ENCODE assay signal across 23 mouse cellular contexts in genomic region chr4:155034202-155034601, GRCm38 (mm10). TPM values are rescaled to one million over a fixed set of nuclear protein-coding genes. Genes with fewer than 3 reads are reported as not detected.
DNase-seq lines count a peak whose midpoint lies in the region; ATAC-seq and TF ChIP-seq lines count a peak whose summit lies in the region.
"Had no signal": no experiment of that assay in that cellular context is flagged by ENCODE, and none has a peak within 500 bp of the region (broad histone marks: within the 10 kb centered on the region; RNA-seq: fewer than 3 reads in every experiment).

No protein-coding gene starts in this region.

- ATAC-seq in forebrain, embryonic 14.5 days, result peak; percentile 40; the same call in 1 of the 2 replicates
- no peak for ATAC-seq in forebrain, embryonic 15.5 days (replicated peaks)
- no peak for ATAC-seq in midbrain, embryonic 12.5 days (ENCODE audit: low FRiP score, low read depth)
- ATAC-seq in midbrain, embryonic 15.5 days (replicated peaks), result no peak
- ATAC-seq: CD4-positive, CD25-positive, alpha-beta regulatory T cell, adult 4 months; forebrain, embryonic 13.5 days; inflammation-experienced regulatory T-cells, adult 6 months; intestine, postnatal 0 days had no signal

- no peak for TF ChIP-seq CTCF in cerebellum, adult 2 months (IDR thresholded peaks at IDR 0.05; ENCODE audit: borderline replicate concordance, insufficient read depth, low read depth, low read length)
- TF ChIP-seq CTCF in layer of hippocampus, adult 2 months (conservative IDR thresholded peaks at IDR 0.05), result no peak

- H3K9ac ChIP-seq in forebrain, embryonic 14.5 days (ENCODE audit: low read length), result no peak overlapping the region
- H3K9ac ChIP-seq in forebrain, embryonic 15.5 days (replicated peaks), result no peak overlapping the region
- H3K9ac ChIP-seq in midbrain, embryonic 12.5 days (replicated peaks), result 0 out of 2 replicates have a peak overlapping the region, but pooled peaks have one; percentile 4
- no peak overlapping the region for H3K9ac ChIP-seq in midbrain, embryonic 15.5 days
- H3K9ac ChIP-seq: embryonic facial prominence, embryonic 12.5 days; heart, embryonic 15.5 days had no signal

- H3K4me2 ChIP-seq in forebrain, embryonic 14.5 days (ENCODE audit: low read length), result no peak overlapping the region
- no peak overlapping the region for H3K4me2 ChIP-seq in forebrain, embryonic 15.5 days (replicated peaks)
- H3K4me2 ChIP-seq in midbrain, embryonic 12.5 days (replicated peaks), result no peak overlapping the region
- no peak overlapping the region for H3K4me2 ChIP-seq in midbrain, embryonic 15.5 days
- H3K4me2 ChIP-seq: embryonic facial prominence, embryonic 12.5 days; forebrain, embryonic 13.5 days; heart, embryonic 11.5 days; heart, embryonic 15.5 days had no signal

- H3K4me1 ChIP-seq in cerebellum, adult 2 months (ENCODE audit: control insufficient read depth, insufficient read depth, low read length), result peaks cover 31% of the 10 kb centered on the region
- H3K4me1 ChIP-seq in forebrain, embryonic 14.5 days (ENCODE audit: control insufficient read depth, insufficient read depth, low read length), result peaks cover 10% of the 10 kb centered on the region
- peaks cover 15% of the 10 kb centered on the region for H3K4me1 ChIP-seq in forebrain, embryonic 15.5 days
- peaks cover 30% of the 10 kb centered on the region for H3K4me1 ChIP-seq in midbrain, embryonic 12.5 days
- peaks cover 27% of the 10 kb centered on the region for H3K4me1 ChIP-seq in midbrain, embryonic 15.5 days
- H3K4me1 ChIP-seq: heart, embryonic 15.5 days had no signal

- H3K27ac ChIP-seq in cerebellum, adult 2 months (ENCODE audit: insufficient read depth, low read length), result no peak overlapping the region
- H3K27ac ChIP-seq in forebrain, embryonic 14.5 days (ENCODE audit: low read depth, low read length), result no peak overlapping the region
- H3K27ac ChIP-seq in forebrain, embryonic 15.5 days (replicated peaks), result no peak overlapping the region
- peak overlapping the region; percentile 71 for H3K27ac ChIP-seq in layer of hippocampus, adult 2 months
- H3K27ac ChIP-seq in midbrain, embryonic 12.5 days (replicated peaks), result no peak overlapping the region
- no peak overlapping the region for H3K27ac ChIP-seq in midbrain, embryonic 15.5 days
- H3K27ac ChIP-seq: embryonic facial prominence, embryonic 12.5 days; forebrain, embryonic 13.5 days; heart, embryonic 15.5 days had no signal

- no peak overlapping the region for H3K4me3 ChIP-seq in cerebellum, adult 2 months (replicated peaks; ENCODE audit: insufficient read depth, low read depth, low read length)
- no peak overlapping the region for H3K4me3 ChIP-seq in forebrain, embryonic 14.5 days (ENCODE audit: low read depth, low read length)
- H3K4me3 ChIP-seq in forebrain, embryonic 15.5 days, result no peak overlapping the region
- no peak overlapping the region for H3K4me3 ChIP-seq in layer of hippocampus, adult 2 months
- H3K4me3 ChIP-seq in midbrain, embryonic 12.5 days, result no peak overlapping the region
- H3K4me3 ChIP-seq in midbrain, embryonic 15.5 days, result no peak overlapping the region
- H3K4me3 ChIP-seq: embryonic facial prominence, embryonic 12.5 days; forebrain, embryonic 13.5 days; heart, embryonic 15.5 days had no signal

- peak; percentile 32 to 40 for DNase-seq in cerebellum, adult 2 months
- no peak for DNase-seq in cerebellum, adult 11-12 months
- DNase-seq in forebrain, embryonic 14.5 days (ENCODE audit: low spot score), result no peak
- DNase-seq in layer of hippocampus, adult 2 months (ENCODE audit: low spot score in 2 of 2), result no peak
- DNase-seq in layer of hippocampus, postnatal 36 days, result no peak
- DNase-seq: adrenal gland, adult 8-10 months; adrenal gland, postnatal 36 days; B cell, adult 2 months; gastrocnemius, postnatal 10 days; heart, adult 18-20 months; heart, postnatal 14 days had no signal

- no peaks in the 10 kb centered on the region for H3K9me3 ChIP-seq in forebrain, embryonic 14.5 days (replicated peaks; ENCODE audit: control insufficient read depth, low read length)
- H3K9me3 ChIP-seq in forebrain, embryonic 15.5 days, result no peaks in the 10 kb centered on the region
- H3K9me3 ChIP-seq in midbrain, embryonic 12.5 days, result no peaks in the 10 kb centered on the region
- H3K9me3 ChIP-seq in midbrain, embryonic 15.5 days, result no peaks in the 10 kb centered on the region
- H3K9me3 ChIP-seq: embryonic facial prominence, embryonic 12.5 days; forebrain, embryonic 13.5 days; G1E; heart, embryonic 15.5 days had no signal

- 6% methylated on average over 7 of the region's 7 CpGs for WGBS in cerebellum, adult 2 months
- WGBS in forebrain, embryonic 14.5 days, result 21% methylated on average over 7 of the region's 7 CpGs
- WGBS in forebrain, embryonic 15.5 days, result 21% methylated on average over 7 of the region's 7 CpGs
- 27% methylated on average over 7 of the region's 7 CpGs for WGBS in midbrain, embryonic 12.5 days
- 23% methylated on average over 7 of the region's 7 CpGs for WGBS in midbrain, embryonic 15.5 days

- no peaks in the 10 kb centered on the region for H3K36me3 ChIP-seq in forebrain, embryonic 14.5 days (ENCODE audit: control insufficient read depth, insufficient read depth, low read length)
- no peaks in the 10 kb centered on the region for H3K36me3 ChIP-seq in forebrain, embryonic 15.5 days
- H3K36me3 ChIP-seq in midbrain, embryonic 12.5 days, result no peaks in the 10 kb centered on the region
- H3K36me3 ChIP-seq in midbrain, embryonic 15.5 days (replicated peaks), result no peaks in the 10 kb centered on the region
- H3K36me3 ChIP-seq: embryonic facial prominence, embryonic 12.5 days; G1E; heart, embryonic 15.5 days had no signal

- H3K27me3 ChIP-seq in cerebellum, adult 2 months (ENCODE audit: control insufficient read depth, insufficient read depth, low read length), result no peaks in the 10 kb centered on the region
- H3K27me3 ChIP-seq in forebrain, embryonic 14.5 days (replicated peaks; ENCODE audit: control insufficient read depth, insufficient read depth, low read length), result no peaks in the 10 kb centered on the region
- 0 out of 2 replicates have a peak, but pooled peaks cover 4% of the 10 kb centered on the region for H3K27me3 ChIP-seq in forebrain, embryonic 15.5 days
- H3K27me3 ChIP-seq in midbrain, embryonic 12.5 days, result peaks cover 60% of the 10 kb centered on the region
- no peaks in the 10 kb centered on the region; the same call in 1 of the 2 replicates for H3K27me3 ChIP-seq in midbrain, embryonic 15.5 days (replicated peaks)

- TF ChIP-seq POLR2A in cerebellum, adult 2 months (IDR thresholded peaks at IDR 0.05; ENCODE audit: borderline replicate concordance, insufficient read depth, low read length), result no peak

RNA-seq across cellular contexts. Expression of gene Plch2, which starts 22.4 kb away (rescaled TPM):
- 149 and 180 TPM in 2 replicates for polyA plus RNA-seq in cerebellum, adult 2 months (2012; rRNA removed)
- polyA plus RNA-seq in forebrain, embryonic 14.5 days (2014; fragmentation: Nextera tagmentation; extraction: Ambion mirVana), result 6.2 and 7.4 TPM in 2 replicates
- 10.0 and 12.7 TPM in 2 replicates for polyA plus RNA-seq in forebrain, embryonic 15.5 days (2015; fragmentation: Nextera tagmentation; extraction: Ambion mirVana)
- total RNA-seq in layer of hippocampus, adult 2 months (2021), result 10 to 100 TPM; 91.1 to 92.0 TPM
- total RNA-seq in layer of hippocampus, postnatal 36 days (2021), result 10 to 100 TPM; 96.6 to 96.9 TPM
- polyA plus RNA-seq in midbrain, embryonic 12.5 days (2016; fragmentation: Nextera tagmentation; extraction: Ambion mirVana), result 3.6 and 3.7 TPM in 2 replicates
- 20.1 and 23.0 TPM in 2 replicates for polyA plus RNA-seq in midbrain, embryonic 15.5 days (2015; fragmentation: Nextera tagmentation; extraction: Ambion mirVana)
- total RNA-seq: hematopoietic stem cell, adult 5-6 weeks had no signal
- polyA plus RNA-seq: CD4-positive, CD25-positive, alpha-beta regulatory T cell, adult 4 months; inflammation-experienced regulatory T-cells, adult 6 months had no signal

RNA-seq across cellular contexts. Expression of gene Pex10, which starts 32.6 kb away (rescaled TPM):
- 32.0 and 38.1 TPM in 2 replicates for polyA plus RNA-seq in cerebellum, adult 2 months (2012; rRNA removed)
- 4.2 and 4.9 TPM in 2 replicates for polyA plus RNA-seq in forebrain, embryonic 14.5 days (2014; fragmentation: Nextera tagmentation; extraction: Ambion mirVana)
- 22.0 and 23.5 TPM in 2 replicates for polyA plus RNA-seq in forebrain, embryonic 15.5 days (2015; fragmentation: Nextera tagmentation; extraction: Ambion mirVana)
- 10 to 100 TPM; 23.1 to 24.2 TPM for total RNA-seq in layer of hippocampus, adult 2 months (2021)
- total RNA-seq in layer of hippocampus, postnatal 36 days (2021), result 10 to 100 TPM; 21.8 to 24.0 TPM
- 16.0 and 19.2 TPM in 2 replicates for polyA plus RNA-seq in midbrain, embryonic 12.5 days (2016; fragmentation: Nextera tagmentation; extraction: Ambion mirVana)
- 21.9 and 22.7 TPM in 2 replicates for polyA plus RNA-seq in midbrain, embryonic 15.5 days (2015; fragmentation: Nextera tagmentation; extraction: Ambion mirVana)

RNA-seq across cellular contexts. Expression of gene Rer1, which starts 52.0 kb away (rescaled TPM):
- 102 and 104 TPM in 2 replicates for polyA plus RNA-seq in cerebellum, adult 2 months (2012; rRNA removed)
- 161 and 163 TPM in 2 replicates for polyA plus RNA-seq in forebrain, embryonic 14.5 days (2014; fragmentation: Nextera tagmentation; extraction: Ambion mirVana)
- polyA plus RNA-seq in forebrain, embryonic 15.5 days (2015; fragmentation: Nextera tagmentation; extraction: Ambion mirVana), result 127 TPM in 2 replicates
- 10 to 100 TPM; 60.6 to 63.0 TPM for total RNA-seq in layer of hippocampus, adult 2 months (2021)
- total RNA-seq in layer of hippocampus, postnatal 36 days (2021), result 10 to 100 TPM; 65.6 to 68.8 TPM
- 122 and 132 TPM in 2 replicates for polyA plus RNA-seq in midbrain, embryonic 12.5 days (2016; fragmentation: Nextera tagmentation; extraction: Ambion mirVana)
- polyA plus RNA-seq in midbrain, embryonic 15.5 days (2015; fragmentation: Nextera tagmentation; extraction: Ambion mirVana), result 111 and 115 TPM in 2 replicates

RNA-seq across cellular contexts. Expression of gene Morn1, which starts 52.2 kb away (rescaled TPM):
- 15.6 and 18.7 TPM in 2 replicates for polyA plus RNA-seq in cerebellum, adult 2 months (2012; rRNA removed)
- 7.1 and 10.6 TPM in 2 replicates for polyA plus RNA-seq in forebrain, embryonic 14.5 days (2014; fragmentation: Nextera tagmentation; extraction: Ambion mirVana)
- 8.8 and 8.9 TPM in 2 replicates for polyA plus RNA-seq in forebrain, embryonic 15.5 days (2015; fragmentation: Nextera tagmentation; extraction: Ambion mirVana)
- 10 to 100 TPM; 11.8 to 14.0 TPM for total RNA-seq in layer of hippocampus, adult 2 months (2021)
- 10 to 100 TPM; 11.6 to 12.6 TPM for total RNA-seq in layer of hippocampus, postnatal 36 days (2021)
- 5.6 and 5.7 TPM in 2 replicates for polyA plus RNA-seq in midbrain, embryonic 12.5 days (2016; fragmentation: Nextera tagmentation; extraction: Ambion mirVana)
- 8.2 and 8.9 TPM in 2 replicates for polyA plus RNA-seq in midbrain, embryonic 15.5 days (2015; fragmentation: Nextera tagmentation; extraction: Ambion mirVana)

Comparison
In these comparisons a context has a peak if more than half of its experiments do, and no peak if none do; other contexts are left out.
1. DNase-seq: peak in cerebellum, adult 2 months (2 of 2); none in cerebellum, adult 11-12 months (single experiment), forebrain, embryonic 14.5 days (single experiment), layer of hippocampus, adult 2 months (0 of 2) and layer of hippocampus, postnatal 36 days (0 of 2).